Mouse (Mus musculus): ENCODE results near the gene Ces2f. TPM values are rescaled to one million over a fixed set of nuclear protein-coding genes. Genes with fewer than 3 reads are reported as not detected.

Ces2f gene
- total RNA-seq, 2 experiments from 2014 or later, result not detected

Other genes with a start within 250 kb of the Ces2f start
- gene Ces2a, start 213.4 kb upstream of the Ces2f start, total RNA-seq (2021), result not detected
- gene Ces2b, start 115.8 kb upstream of the Ces2f start, total RNA-seq (2021), result under 1 TPM; 0.46 to 0.47 TPM
- gene Ces2c, start 100.3 kb upstream of the Ces2f start, total RNA-seq (2021), result not detected
- under 1 TPM in 1 of 2 experiments, not detected in 1; 0.17 TPM for gene Ces2e, start 21.1 kb upstream of the Ces2f start, total RNA-seq (2021)
- gene Ces2g, start 14.4 kb downstream of the Ces2f start, total RNA-seq (2021), result under 1 TPM; 0.24 to 0.25 TPM
- not detected for gene Ces2h, start 53.5 kb downstream of the Ces2f start, total RNA-seq (2021)
- not detected for gene Ces3a, start 101.2 kb downstream of the Ces2f start, total RNA-seq (2021)
- not detected for gene Ces3b, start 136.4 kb downstream of the Ces2f start, total RNA-seq (2021)
- gene Ces4a, start 184.4 kb downstream of the Ces2f start, total RNA-seq (2021), result not detected
- gene Cbfb, start 223.3 kb downstream of the Ces2f start, total RNA-seq (2021), result 10 to 100 TPM; 20.7 to 23.1 TPM

Data from left cerebral cortex, postnatal 14 days (tissue).